8 mouse cellular contexts compared by ENCODE assay signal in the genomic region with DNA sequence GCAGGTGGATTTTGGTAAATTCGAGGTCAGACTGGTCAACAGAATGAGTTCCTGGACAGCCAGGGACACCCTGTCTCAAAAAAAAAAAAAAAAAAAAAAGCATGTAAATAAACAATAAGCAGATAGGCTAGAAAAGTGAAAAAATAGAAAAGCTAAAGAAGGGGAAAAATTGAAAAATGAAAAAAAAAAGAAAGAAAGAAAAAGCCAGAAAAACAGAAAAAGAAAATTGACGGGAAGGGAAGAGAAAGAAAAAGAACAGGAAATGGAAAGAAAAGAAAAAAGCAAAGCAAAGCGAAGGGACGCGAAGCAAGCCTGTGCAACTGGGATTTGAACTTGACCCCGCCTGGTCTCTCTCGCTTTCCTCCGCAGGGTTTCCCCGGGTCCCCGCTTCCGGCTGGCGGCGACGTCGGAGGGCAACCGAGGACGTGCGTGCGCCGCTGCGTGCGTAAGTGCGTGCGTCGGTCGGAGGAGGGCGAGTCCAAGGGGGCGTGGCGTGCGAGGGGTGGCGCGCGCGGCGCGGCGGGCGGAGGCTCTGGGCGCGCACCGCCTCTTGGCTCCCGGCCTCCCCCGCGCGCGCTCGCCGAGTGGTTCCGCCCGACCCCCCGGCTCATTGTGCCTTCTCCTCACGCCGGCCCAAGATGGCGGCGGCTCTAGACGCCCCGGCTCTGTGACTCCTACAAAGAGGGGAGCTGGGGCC. TPM values are rescaled to one million over a fixed set of nuclear protein-coding genes. Genes with fewer than 3 reads are reported as not detected.
DNase-seq lines count a peak whose midpoint lies in the region; ATAC-seq lines count a peak whose summit lies in the region.

Gene Dot1l (plus strand): TSS at position 613 of the 697 bp plus-strand sequence.

- no peaks in the 10 kb centered on the region for H3K27me3 ChIP-seq in hindbrain, embryonic 16.5 days (replicated peaks; ENCODE audit: control insufficient read depth, insufficient read depth, low read length)

- peak; percentile 99 for DNase-seq in T-cell, adult 2 months (ENCODE audit: low spot score)
- DNase-seq in cerebellum, postnatal 36 days, result peak; percentile 98 to 99
- DNase-seq in gastrocnemius, adult 18-20 months (ENCODE audit: low spot score), result peak; percentile 97
- DNase-seq in left cerebral cortex, adult 18-20 months (ENCODE audit: low spot score in 2 of 2), result peak; percentile 99
- DNase-seq in right cerebral cortex, adult 18-20 months, result peak; percentile 98
- DNase-seq in urinary bladder, postnatal 10 days (ENCODE audit: low spot score), result peak; percentile 92

- H3K36me3 ChIP-seq in hindbrain, embryonic 16.5 days (ENCODE audit: control insufficient read depth, insufficient read depth, low read length), result no peaks in the 10 kb centered on the region
- H3K36me3 ChIP-seq in macrophage (ENCODE audit: inconsistent target), result no peaks in the 10 kb centered on the region

- peak within 1 kb of the TSS; percentile 82 for H3K4me3 ChIP-seq in hindbrain, embryonic 16.5 days (ENCODE audit: low read length)
- H3K4me3 ChIP-seq in macrophage (ENCODE audit: inconsistent target), result peak within 1 kb of the TSS; percentile 79

- peaks cover 43% of the 10 kb centered on the region for H3K79me2 ChIP-seq in macrophage (ENCODE audit: inconsistent target)

- peak within 1 kb of the TSS; percentile 86 for H3K27ac ChIP-seq in hindbrain, embryonic 16.5 days (ENCODE audit: low read depth, low read length)
- peak within 1 kb of the TSS; percentile 55 for H3K27ac ChIP-seq in macrophage

- H3K4me2 ChIP-seq in hindbrain, embryonic 16.5 days (ENCODE audit: low read length), result peak within 1 kb of the TSS; percentile 65

- ATAC-seq in hindbrain, embryonic 16.5 days, result peak; percentile 94

- 1% methylated on average over 42 of the region's 57 CpGs for WGBS in hindbrain, embryonic 16.5 days
- under 1% methylated on average over 56 of the region's 57 CpGs for WGBS in macrophage (ENCODE audit: missing documents)

- peaks cover 35% of the 10 kb centered on the region for H3K4me1 ChIP-seq in hindbrain, embryonic 16.5 days (ENCODE audit: control insufficient read depth, insufficient read depth, low read depth, low read length)

- peak within 1 kb of the TSS; percentile 81 for H3K9ac ChIP-seq in hindbrain, embryonic 16.5 days (ENCODE audit: low read depth, low read length)

- H3K9me3 ChIP-seq in hindbrain, embryonic 16.5 days (ENCODE audit: control insufficient read depth, low read length), result no peaks in the 10 kb centered on the region

RNA-seq across cellular contexts. Expression of gene Dot1l, which starts in this region (rescaled TPM):
- total RNA-seq in gastrocnemius, adult 18-20 months (2021), result 10 to 100 TPM; 13.6 to 20.8 TPM
- polyA plus RNA-seq in hindbrain, embryonic 16.5 days (2015; fragmentation: Nextera tagmentation; extraction: Ambion mirVana), result 13.2 and 16.9 TPM in 2 replicates
- 10 to 100 TPM; 43.0 to 44.4 TPM for total RNA-seq in left cerebral cortex, adult 18-20 months (2021)
- total RNA-seq in macrophage (2018; cell fraction: chromatin; rRNA removed), result 100 to 1,000 TPM; 133 to 984 (median 197) TPM
- total RNA-seq in macrophage (2018; cell fraction: cytosol; rRNA removed), result 10 to 100 TPM; 15.7 to 74.8 (median 21.9) TPM
- 100 to 1,000 TPM in 14 of 26 experiments, 10 to 100 TPM in 12; 57.3 to 320 (median 104) TPM for total RNA-seq in macrophage (2018; cell fraction: nucleus; rRNA removed)
- 14.1 to 16.7 TPM (median 15.1 TPM) in 3 replicates for polyA plus RNA-seq in macrophage (2018)

Comparison
In these comparisons a context has a peak if more than half of its experiments do, and no peak if none do; other contexts are left out.
1. Peak in every context shown above with its lines: DNase-seq, ATAC-seq, H3K4me3 ChIP-seq and H3K27ac ChIP-seq.